Mouse (Mus musculus) small intestine, adult 2 months (tissue): ENCODE results near the gene Txlna. TPM values are rescaled to one million over a fixed set of nuclear protein-coding genes. Genes with fewer than 3 reads are reported as not detected.
A peak's percentile ranks its signal among the peaks of the same experiment; 100 is the strongest.

Experiments
- H3K27ac ChIP-seq: fragments of 200-500 bp; 2 replicates; pipeline ENCODE4 v1.5.1; 2012; ENCODE audit warnings: low read depth, low read length, control low read depth, inconsistent platforms; ENCODE audit not compliant: insufficient read depth
- H3K27me3 ChIP-seq: fragments of 200-500 bp; 2 replicates; pipeline ENCODE4 v1.6.1; 2012; ENCODE audit warnings: mild to moderate bottlenecking, moderate library complexity, low read length, inconsistent platforms; ENCODE audit not compliant: control insufficient read depth, insufficient read depth
- H3K36me3 ChIP-seq: fragments of 200-500 bp; 2 replicates; pipeline ENCODE4 v1.6.1; 2012; ENCODE audit warnings: mild to moderate bottlenecking, low read length, control low read depth, inconsistent platforms; ENCODE audit not compliant: control insufficient read depth, insufficient read depth
- H3K4me1 ChIP-seq: fragments of 200-500 bp; 2 replicates; pipeline ENCODE4 v1.6.1; 2012; ENCODE audit warnings: low read length, inconsistent platforms, mixed read lengths; ENCODE audit not compliant: control insufficient read depth, insufficient read depth, insufficient read length
- H3K4me3 ChIP-seq: fragments of 200-500 bp; 2 replicates; pipeline ENCODE4 v1.5.1; 2012; ENCODE audit warnings: low read depth, mild to moderate bottlenecking, control low read depth, inconsistent platforms, low read length, moderate library complexity
- CTCF ChIP-seq: fragments of 200-500 bp; IDR thresholded peaks from 2 replicates; pipeline ENCODE4 v1.5.1; 2012; ENCODE audit warnings: low read depth, mild to moderate bottlenecking, control low read depth, inconsistent platforms, low read length, moderate library complexity, mixed read lengths; ENCODE audit not compliant: insufficient replicate concordance, insufficient read length; ENCODE audit errors: extremely low read depth
- POLR2A ChIP-seq: fragments of 200-500 bp; IDR thresholded peaks from 2 replicates; pipeline ENCODE4 v1.6.1; 2012; ENCODE audit warnings: low read depth, mild to moderate bottlenecking, control low read depth, inconsistent platforms, low read length, moderate library complexity
- WGBS: fragments of 180-500 bp; shearing (Covaris S2); methylation state at CpG from one replicate; pipeline ENCODE4 v1.1.7; 2018; 5-methylcytosine and 5-hydroxymethylcytosine counted together
- polyA plus RNA-seq: library from polyadenylated mRNA; depleted of rRNA; stranded (reverse); fragments of >200 nt; gene quantifications from 2 replicates; pipeline ENCODE4 v1.2.3, GENCODE M21; 2012

Gene Txlna
- polyA plus RNA-seq, 1 experiment: 11.4 TPM

DNA sequence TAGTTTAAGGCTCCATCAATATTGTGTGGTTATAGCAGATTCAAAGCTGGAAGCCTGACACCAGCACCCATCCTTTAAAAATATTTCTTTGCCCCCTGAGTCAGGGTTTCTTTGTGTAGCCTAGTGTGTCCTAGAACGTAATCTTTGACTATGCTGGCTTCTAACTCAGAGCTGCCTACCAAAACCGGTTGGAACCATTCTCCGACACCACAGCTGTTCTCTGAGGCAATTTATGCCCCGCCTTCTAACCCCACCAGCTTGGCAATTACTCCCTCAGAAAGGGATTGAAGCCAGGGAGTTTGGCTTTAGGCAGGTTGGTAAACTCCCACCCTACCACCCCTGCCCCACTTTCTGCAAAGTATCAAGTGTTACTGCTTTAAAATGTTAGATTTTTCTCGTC, 891 bp upstream of the Txlna start:
- peaks cover 24% of the 10 kb centered on the region for H3K36me3 ChIP-seq
- peaks cover 9% of the 10 kb centered on the region for H3K4me1 ChIP-seq
- no peak overlapping the region for H3K4me3 ChIP-seq
- 27% methylated on average over 5 of the region's 5 CpGs for WGBS
- TF ChIP-seq CTCF (no peak), POLR2A (no peak)
- H3K27ac ChIP-seq: no peak overlapping the region
- no peaks in the 10 kb centered on the region for H3K27me3 ChIP-seq

GRCm38 (mm10) chr4:129640101-129640637, 696 bp downstream of the Txlna start:
- Histone ChIP-seq H3K36me3 (peaks cover 20% of the 10 kb centered on the region), H3K4me1 (peaks cover 9% of the 10 kb centered on the region), H3K27ac (peak overlapping the region; percentile 72), H3K27me3 (no peaks in the 10 kb centered on the region), H3K4me3 (peak overlapping the region; percentile 78)
- TF ChIP-seq CTCF (no peak), POLR2A (no peak; the same call in 1 of the 2 replicates)
- WGBS: under 1% methylated on average over 17 of the region's 17 CpGs

- TF ChIP-seq POLR2A: no peak
- TF ChIP-seq CTCF: no peak
- Histone ChIP-seq H3K36me3 (peaks cover 27% of the 10 kb centered on the region), H3K27ac (no peak overlapping the region), H3K4me1 (peaks cover 9% of the 10 kb centered on the region), H3K27me3 (no peaks in the 10 kb centered on the region), H3K4me3 (no peak overlapping the region)
- 82% methylated on average over 15 of the region's 15 CpGs for WGBS
Measured at GRCm38 (mm10) chr4:129639221-129639620, 1.6 kb downstream of the Txlna start.

DNA sequence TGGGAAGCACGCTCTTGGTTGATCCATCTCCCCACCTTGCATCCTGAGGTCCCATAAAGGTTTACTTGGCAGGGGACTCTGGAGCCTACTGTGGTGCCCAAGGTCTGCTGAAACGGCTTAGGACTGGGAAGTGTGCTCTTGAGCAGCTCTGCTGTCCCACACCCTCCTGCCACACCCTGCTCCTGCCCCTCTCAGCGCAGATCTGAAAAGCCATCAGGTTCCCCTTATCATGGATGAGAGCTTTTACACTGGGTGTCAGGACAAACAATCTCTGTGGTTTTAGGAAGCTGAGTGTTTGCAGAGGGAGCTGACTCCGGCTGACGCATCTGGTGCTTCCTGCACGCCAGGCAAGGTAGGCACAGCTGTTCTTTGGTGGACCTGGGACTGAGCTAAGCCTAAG, 7.0 kb downstream of the Txlna start:
- Histone ChIP-seq H3K4me1 (no peaks in the 10 kb centered on the region), H3K36me3 (peaks cover 70% of the 10 kb centered on the region), H3K27me3 (no peaks in the 10 kb centered on the region), H3K27ac (no peak overlapping the region), H3K4me3 (no peak overlapping the region)
- 81% methylated on average over 6 of the region's 6 CpGs for WGBS
- TF ChIP-seq POLR2A: no peak

- 91% methylated on average over 12 of the region's 12 CpGs for WGBS
- TF ChIP-seq CTCF: no peak
- no peak for TF ChIP-seq POLR2A
- Histone ChIP-seq H3K27ac (no peak overlapping the region), H3K4me3 (no peak overlapping the region), H3K27me3 (no peaks in the 10 kb centered on the region), H3K36me3 (peaks cover 74% of the 10 kb centered on the region), H3K4me1 (no peaks in the 10 kb centered on the region)
Measured at GRCm38 (mm10) chr4:129631867-129632266, 9.0 kb downstream of the Txlna start.

DNA sequence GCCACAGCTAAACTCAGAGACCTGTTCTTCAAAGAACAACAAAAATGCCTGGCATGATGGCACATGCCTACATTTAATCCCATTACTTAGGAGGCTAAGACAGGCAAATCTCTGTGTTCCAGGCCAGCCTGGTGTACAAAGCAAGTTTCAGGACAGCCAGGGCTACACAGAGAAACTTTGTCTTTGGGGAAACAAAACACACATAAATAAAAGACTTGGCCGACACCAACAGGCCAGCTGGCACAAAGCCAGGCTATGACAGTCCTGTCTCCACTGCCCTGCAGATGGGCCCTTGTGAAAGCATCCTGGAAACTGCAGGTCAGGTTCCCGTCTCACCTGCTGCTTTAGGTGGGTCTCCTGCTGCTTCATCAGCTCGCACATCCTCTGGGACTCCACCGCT, 9.9 kb downstream of the Txlna start:
- no peaks in the 10 kb centered on the region for H3K4me1 ChIP-seq
- no peak overlapping the region for H3K27ac ChIP-seq
- no peaks in the 10 kb centered on the region for H3K27me3 ChIP-seq
- TF ChIP-seq POLR2A: no peak
- no peak for TF ChIP-seq CTCF
- H3K36me3 ChIP-seq: peaks cover 66% of the 10 kb centered on the region
- H3K4me3 ChIP-seq: no peak overlapping the region
- WGBS: 68% methylated on average over 4 of the region's 4 CpGs

DNA sequence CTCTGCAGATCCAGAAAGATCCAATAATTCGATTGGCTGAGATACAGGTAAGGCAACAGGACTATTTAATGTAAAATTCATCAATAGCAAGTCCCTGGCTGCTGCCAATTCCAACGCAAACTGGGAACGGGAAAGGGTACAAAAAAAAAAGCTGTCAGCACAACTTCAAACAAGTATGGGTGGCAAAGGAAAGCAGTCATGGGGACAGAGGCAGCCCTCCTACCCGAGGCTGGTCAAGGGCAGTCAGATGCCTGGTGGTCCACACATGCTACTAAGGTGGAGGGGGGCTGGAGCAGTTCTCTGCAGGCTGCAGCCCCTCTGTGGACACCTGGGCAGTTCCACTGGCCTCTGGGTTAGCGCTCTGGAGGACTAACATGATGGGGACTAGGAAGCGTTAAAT, 14.8 kb downstream of the Txlna start:
- no peaks in the 10 kb centered on the region for H3K27me3 ChIP-seq
- no peak overlapping the region for H3K27ac ChIP-seq
- 79% methylated on average over 6 of the region's 6 CpGs for WGBS
- H3K4me3 ChIP-seq: no peak overlapping the region
- H3K4me1 ChIP-seq: peaks cover 9% of the 10 kb centered on the region
- peaks cover 32% of the 10 kb centered on the region for H3K36me3 ChIP-seq
- TF ChIP-seq POLR2A (no peak), CTCF (no peak)
